ENCODE assay signal across 8 mouse cellular contexts in genomic region chr6:122892442-122893049, GRCm38 (mm10). TPM values are rescaled to one million over a fixed set of nuclear protein-coding genes. Genes with fewer than 3 reads are reported as not detected.
DNase-seq lines count a peak whose midpoint lies in the region; ATAC-seq and TF ChIP-seq lines count a peak whose summit lies in the region.

No protein-coding gene starts in this region.

- no peak for TF ChIP-seq POLR2A in embryonic fibroblast, embryonic 13.5 days (IDR thresholded peaks at IDR 0.05; ENCODE audit: low read depth, low read length)

- no peak overlapping the region for H3K4me2 ChIP-seq in midbrain, embryonic 11.5 days
- no peak overlapping the region for H3K4me2 ChIP-seq in midbrain, embryonic 13.5 days (replicated peaks)
- no peak overlapping the region for H3K4me2 ChIP-seq in liver, embryonic 11.5 days
- H3K4me2 ChIP-seq in neural tube, embryonic 14.5 days (ENCODE audit: low read depth, low read length): no peak overlapping the region

- WGBS in midbrain, embryonic 11.5 days: 14% methylated on average over 2 of the region's 2 CpGs
- WGBS in midbrain, embryonic 13.5 days: 8% methylated on average over 2 of the region's 2 CpGs
- WGBS in liver, embryonic 11.5 days: 21% methylated on average over 2 of the region's 2 CpGs
- WGBS in neural tube, embryonic 14.5 days: 8% methylated on average over 2 of the region's 2 CpGs

- H3K27me3 ChIP-seq in midbrain, embryonic 11.5 days (ENCODE audit: control insufficient read depth, insufficient read depth, low read length): no peaks in the 10 kb centered on the region
- no peaks in the 10 kb centered on the region for H3K27me3 ChIP-seq in midbrain, embryonic 13.5 days
- no peaks in the 10 kb centered on the region for H3K27me3 ChIP-seq in liver, embryonic 11.5 days (replicated peaks; ENCODE audit: control insufficient read depth, insufficient read depth, low read length)
- no peaks in the 10 kb centered on the region for H3K27me3 ChIP-seq in neural tube, embryonic 14.5 days (ENCODE audit: control insufficient read depth, insufficient read depth, low read length)

- H3K4me3 ChIP-seq in midbrain, embryonic 11.5 days (ENCODE audit: low read depth, low read length): no peak overlapping the region
- H3K4me3 ChIP-seq in midbrain, embryonic 13.5 days (replicated peaks): no peak overlapping the region
- no peak overlapping the region for H3K4me3 ChIP-seq in embryonic fibroblast, embryonic 13.5 days (ENCODE audit: insufficient read depth, low read length)
- H3K4me3 ChIP-seq in liver, embryonic 11.5 days (ENCODE audit: low read depth, low read length): no peak overlapping the region
- H3K4me3 ChIP-seq in neural tube, embryonic 14.5 days (ENCODE audit: low read depth, low read length): no peak overlapping the region

- H3K36me3 ChIP-seq in midbrain, embryonic 11.5 days (ENCODE audit: control insufficient read depth, insufficient read depth, low read length): peaks cover 12% of the 10 kb centered on the region
- peaks cover 48% of the 10 kb centered on the region for H3K36me3 ChIP-seq in midbrain, embryonic 13.5 days
- H3K36me3 ChIP-seq in liver, embryonic 11.5 days (ENCODE audit: control insufficient read depth, insufficient read depth, low read length): peaks cover 16% of the 10 kb centered on the region
- peaks cover 17% of the 10 kb centered on the region for H3K36me3 ChIP-seq in neural tube, embryonic 14.5 days (ENCODE audit: control insufficient read depth, insufficient read depth, low read length)

- H3K4me1 ChIP-seq in midbrain, embryonic 11.5 days (ENCODE audit: control insufficient read depth, insufficient read depth, low read length): no peaks in the 10 kb centered on the region
- H3K4me1 ChIP-seq in midbrain, embryonic 13.5 days (replicated peaks): no peaks in the 10 kb centered on the region
- no peaks in the 10 kb centered on the region for H3K4me1 ChIP-seq in embryonic fibroblast, embryonic 13.5 days (ENCODE audit: control insufficient read depth, insufficient read depth, low read length)
- no peaks in the 10 kb centered on the region for H3K4me1 ChIP-seq in liver, embryonic 11.5 days (replicated peaks; ENCODE audit: control insufficient read depth, insufficient read depth, low read length)
- no peaks in the 10 kb centered on the region for H3K4me1 ChIP-seq in neural tube, embryonic 14.5 days (ENCODE audit: control insufficient read depth, insufficient read depth, low read length)

- peak; percentile 63 for ATAC-seq in midbrain, embryonic 11.5 days (ENCODE audit: low FRiP score)
- ATAC-seq in midbrain, embryonic 13.5 days: no peak
- ATAC-seq in liver, embryonic 11.5 days (replicated peaks; ENCODE audit: low FRiP score): peak; percentile 58
- peak; percentile 66; the same call in 1 of the 2 replicates for ATAC-seq in neural tube, embryonic 14.5 days (ENCODE audit: low read depth)

- H3K27ac ChIP-seq in midbrain, embryonic 11.5 days (ENCODE audit: low read depth, low read length): no peak overlapping the region
- H3K27ac ChIP-seq in midbrain, embryonic 13.5 days: no peak overlapping the region
- no peak overlapping the region for H3K27ac ChIP-seq in embryonic fibroblast, embryonic 13.5 days (ENCODE audit: insufficient read depth, low read length)
- no peak overlapping the region for H3K27ac ChIP-seq in liver, embryonic 11.5 days (ENCODE audit: low read depth, low read length)
- H3K27ac ChIP-seq in neural tube, embryonic 14.5 days (ENCODE audit: low read depth, low read length): no peak overlapping the region

- no peaks in the 10 kb centered on the region for H3K9me3 ChIP-seq in midbrain, embryonic 11.5 days (ENCODE audit: control insufficient read depth, low read length)
- H3K9me3 ChIP-seq in midbrain, embryonic 13.5 days: no peaks in the 10 kb centered on the region
- H3K9me3 ChIP-seq in liver, embryonic 11.5 days (ENCODE audit: control insufficient read depth, low read length): no peaks in the 10 kb centered on the region
- H3K9me3 ChIP-seq in neural tube, embryonic 14.5 days (ENCODE audit: control insufficient read depth, low read length): no peaks in the 10 kb centered on the region

- no peak overlapping the region for H3K9ac ChIP-seq in midbrain, embryonic 11.5 days (ENCODE audit: low read length)
- no peak overlapping the region for H3K9ac ChIP-seq in midbrain, embryonic 13.5 days (replicated peaks)
- H3K9ac ChIP-seq in liver, embryonic 11.5 days (ENCODE audit: low read depth, low read length): no peak overlapping the region
- H3K9ac ChIP-seq in neural tube, embryonic 14.5 days (replicated peaks; ENCODE audit: low read depth, low read length): no peak overlapping the region

- DNase-seq in midbrain, embryonic 11.5 days (ENCODE audit: low spot score, missing footprints): peak; percentile 88
- DNase-seq in adrenal gland, postnatal 25 days: peak; percentile 52
- DNase-seq in induced T-regulatory cell, adult 2 months (ENCODE audit: low read depth): peak; percentile 71
- DNase-seq in liver, embryonic 11.5 days (ENCODE audit: low spot score): no peak
- DNase-seq in thymus, postnatal 14 days: peak; percentile 64

- TF ChIP-seq CTCF in embryonic fibroblast, embryonic 13.5 days (IDR thresholded peaks at IDR 0.05; ENCODE audit: borderline replicate concordance, insufficient read depth, low read length): peak; percentile 56; the same call in 1 of the 2 replicates

RNA-seq across cellular contexts. Expression of gene Necap1, which starts 18.3 kb away (rescaled TPM):
- polyA plus RNA-seq in midbrain, embryonic 11.5 days (2014; fragmentation: Nextera tagmentation; extraction: Ambion mirVana): 64.1 and 71.5 TPM in 2 replicates
- polyA plus RNA-seq in midbrain, embryonic 13.5 days (2015; fragmentation: Nextera tagmentation; extraction: Ambion mirVana): 107 and 113 TPM in 2 replicates
- 52.5 and 52.9 TPM in 2 replicates for total RNA-seq in adrenal gland, postnatal 25 days (2021)
- polyA plus RNA-seq in embryonic fibroblast, embryonic 13.5 days (2011; ENCODE audit: insufficient read length, low read depth, missing spikeins): 45.2 and 47.4 TPM in 2 replicates
- 39.8 and 44.4 TPM in 2 replicates for polyA plus RNA-seq in liver, embryonic 11.5 days (2014; fragmentation: Nextera tagmentation; extraction: Ambion mirVana)
- 172 and 177 TPM in 2 replicates for polyA plus RNA-seq in neural tube, embryonic 14.5 days (2014; fragmentation: Nextera tagmentation; extraction: Ambion mirVana)

RNA-seq across cellular contexts. Expression of gene Clec4a1, which starts 29.1 kb away (rescaled TPM):
- polyA plus RNA-seq in midbrain, embryonic 11.5 days (2014; fragmentation: Nextera tagmentation; extraction: Ambion mirVana): 1.6 and 1.8 TPM in 2 replicates
- polyA plus RNA-seq in midbrain, embryonic 13.5 days (2015; fragmentation: Nextera tagmentation; extraction: Ambion mirVana): 0.54 and 0.69 TPM in 2 replicates
- total RNA-seq in adrenal gland, postnatal 25 days (2021): 1.0 and 1.6 TPM in 2 replicates
- not detected in 2 replicates for polyA plus RNA-seq in embryonic fibroblast, embryonic 13.5 days (2011; ENCODE audit: insufficient read length, low read depth, missing spikeins)
- polyA plus RNA-seq in liver, embryonic 11.5 days (2014; fragmentation: Nextera tagmentation; extraction: Ambion mirVana): 3.2 and 3.6 TPM in 2 replicates
- polyA plus RNA-seq in neural tube, embryonic 14.5 days (2014; fragmentation: Nextera tagmentation; extraction: Ambion mirVana): 0.13 and 1.5 TPM in 2 replicates

RNA-seq across cellular contexts. Expression of gene C3ar1, which starts 36.6 kb away (rescaled TPM):
- 2.0 and 2.4 TPM in 2 replicates for polyA plus RNA-seq in midbrain, embryonic 11.5 days (2014; fragmentation: Nextera tagmentation; extraction: Ambion mirVana)
- polyA plus RNA-seq in midbrain, embryonic 13.5 days (2015; fragmentation: Nextera tagmentation; extraction: Ambion mirVana): 1.0 and 1.7 TPM in 2 replicates
- total RNA-seq in adrenal gland, postnatal 25 days (2021): 1.9 and 3.0 TPM in 2 replicates
- 1.3 and 2.3 TPM in 2 replicates for polyA plus RNA-seq in embryonic fibroblast, embryonic 13.5 days (2011; ENCODE audit: insufficient read length, low read depth, missing spikeins)
- polyA plus RNA-seq in liver, embryonic 11.5 days (2014; fragmentation: Nextera tagmentation; extraction: Ambion mirVana): 2.7 and 3.5 TPM in 2 replicates
- 0.72 and 2.7 TPM in 2 replicates for polyA plus RNA-seq in neural tube, embryonic 14.5 days (2014; fragmentation: Nextera tagmentation; extraction: Ambion mirVana)

RNA-seq across cellular contexts. Expression of gene Clec4a3, which starts 59.8 kb away (rescaled TPM):
- polyA plus RNA-seq in midbrain, embryonic 11.5 days (2014; fragmentation: Nextera tagmentation; extraction: Ambion mirVana): 0.83 and 1.2 TPM in 2 replicates
- 0.92 and 0.94 TPM in 2 replicates for polyA plus RNA-seq in midbrain, embryonic 13.5 days (2015; fragmentation: Nextera tagmentation; extraction: Ambion mirVana)
- total RNA-seq in adrenal gland, postnatal 25 days (2021): 2.5 and 4.0 TPM in 2 replicates
- not detected in 2 replicates for polyA plus RNA-seq in embryonic fibroblast, embryonic 13.5 days (2011; ENCODE audit: insufficient read length, low read depth, missing spikeins)
- 1.9 and 2.6 TPM in 2 replicates for polyA plus RNA-seq in liver, embryonic 11.5 days (2014; fragmentation: Nextera tagmentation; extraction: Ambion mirVana)
- polyA plus RNA-seq in neural tube, embryonic 14.5 days (2014; fragmentation: Nextera tagmentation; extraction: Ambion mirVana): 0.99 TPM in 1 of 2 replicates, not detected in the other
